In the genomic region with DNA sequence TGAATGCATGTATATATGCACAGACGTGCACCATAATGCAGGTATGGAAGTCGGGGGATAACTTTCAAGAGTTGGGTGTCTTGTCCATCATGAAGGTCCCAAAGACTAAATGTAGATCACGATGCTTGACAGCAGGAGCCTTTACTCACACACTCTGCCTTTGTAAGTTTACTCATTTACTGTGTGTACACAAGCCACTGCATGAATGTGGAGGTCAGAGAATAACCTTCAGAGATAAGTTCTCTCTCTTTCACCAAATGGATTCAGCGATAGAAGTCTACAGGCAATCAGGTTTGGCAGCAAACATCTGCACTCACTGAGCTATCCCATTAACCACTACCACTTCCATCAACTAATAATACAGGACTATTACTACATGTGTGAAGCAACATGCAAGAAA, we compare ENCODE assay signal across 23 mouse cellular contexts. TPM values are rescaled to one million over a fixed set of nuclear protein-coding genes. Genes with fewer than 3 reads are reported as not detected.
A peak's percentile ranks its signal among the peaks of the same experiment; 100 is the strongest.
DNase-seq lines count a peak whose midpoint lies in the region; ATAC-seq and TF ChIP-seq lines count a peak whose summit lies in the region.
"Had no signal": no experiment of that assay in that cellular context is flagged by ENCODE, and none has a peak within 500 bp of the region (broad histone marks: within the 10 kb centered on the region; RNA-seq: fewer than 3 reads in every experiment).

No protein-coding gene starts in this region.

- peak; percentile 65 for ATAC-seq in stomach, embryonic 15.5 days (ENCODE audit: insufficient read depth, low FRiP score, low read depth)
- ATAC-seq: forebrain, embryonic 16.5 days; midbrain, embryonic 16.5 days had no signal

- H3K79me2 ChIP-seq in liver, adult 2 months (ENCODE audit: control insufficient read depth, insufficient read depth, low read length): peaks cover 6% of the 10 kb centered on the region; the same call in 1 of the 2 replicates

- peaks cover 2% of the 10 kb centered on the region for H3K4me1 ChIP-seq in liver, adult 2 months (ENCODE audit: control insufficient read depth, insufficient read depth, low read length)
- H3K4me1 ChIP-seq in stomach, embryonic 15.5 days: no peaks in the 10 kb centered on the region
- H3K4me1 ChIP-seq: limb, embryonic 13.5 days had no signal

- no peak for TF ChIP-seq POLR2A in liver, adult 2 months (IDR thresholded peaks at IDR 0.05; ENCODE audit: extremely low read depth, insufficient read depth, low read length)

- no peak overlapping the region for H3K4me3 ChIP-seq in liver, adult 2 months (ENCODE audit: insufficient read depth, low read depth, low read length)
- H3K4me3 ChIP-seq in stomach, embryonic 15.5 days (replicated peaks): no peak overlapping the region
- H3K4me3 ChIP-seq: erythroblast, embryonic 14.5 days; layer of hippocampus, adult 2 months; limb, embryonic 13.5 days; lung, embryonic 15.5 days had no signal

- WGBS in liver, adult 2 months: 34% methylated on average over 4 of the region's 4 CpGs
- WGBS in stomach, embryonic 15.5 days: 76% methylated on average over 4 of the region's 4 CpGs

- no peak overlapping the region for H3K27ac ChIP-seq in liver, adult 2 months (replicated peaks; ENCODE audit: insufficient read depth, low read depth, low read length)
- H3K27ac ChIP-seq in stomach, embryonic 15.5 days: no peak overlapping the region
- H3K27ac ChIP-seq: hindbrain, embryonic 14.5 days; layer of hippocampus, adult 2 months; limb, embryonic 13.5 days; lung, embryonic 15.5 days had no signal

- DNase-seq in adrenal gland, adult 2 months: peak; percentile 14
- DNase-seq in adrenal gland, postnatal 10 days: no peak
- peak; percentile 60 for DNase-seq in liver, adult 2 months (ENCODE audit: extremely low read depth, low read depth, low spot score)
- no peak for DNase-seq in liver
- DNase-seq in left cerebral cortex, adult 18-20 months (ENCODE audit: low spot score in 2 of 2): no peak
- DNase-seq in frontal cortex, postnatal 10 days (ENCODE audit: low spot score in 2 of 2): no peak
- DNase-seq: adrenal gland, postnatal 25 days; cerebellum, adult 18-20 months; cerebellum, postnatal 14 days; kidney, adult 2 months; kidney, postnatal 36 days; lung, postnatal 36 days; right cerebral cortex, postnatal 4 days had no signal

- H3K9me3 ChIP-seq in stomach, embryonic 15.5 days: no peaks in the 10 kb centered on the region
- H3K9me3 ChIP-seq: G1E; limb, embryonic 13.5 days; lung, embryonic 15.5 days had no signal

- H3K9ac ChIP-seq in liver, adult 2 months (ENCODE audit: low read depth, low read length): no peak overlapping the region
- no peak overlapping the region for H3K9ac ChIP-seq in stomach, embryonic 15.5 days
- H3K9ac ChIP-seq: hindbrain, embryonic 14.5 days; limb, embryonic 13.5 days; lung, embryonic 15.5 days had no signal

- no peaks in the 10 kb centered on the region for H3K27me3 ChIP-seq in liver, adult 2 months (ENCODE audit: control insufficient read depth, insufficient read depth, low read length)
- no peaks in the 10 kb centered on the region for H3K27me3 ChIP-seq in stomach, embryonic 15.5 days (replicated peaks)
- H3K27me3 ChIP-seq: limb, embryonic 13.5 days; lung, embryonic 15.5 days had no signal

- H3K36me3 ChIP-seq in liver, adult 2 months (ENCODE audit: control insufficient read depth, insufficient read depth, low read length): peaks cover 23% of the 10 kb centered on the region
- peaks cover 12% of the 10 kb centered on the region; the same call in 1 of the 2 replicates for H3K36me3 ChIP-seq in stomach, embryonic 15.5 days

- TF ChIP-seq CTCF in liver, adult 2 months (IDR thresholded peaks at IDR 0.05; ENCODE audit: low read depth, low read length): no peak

- no peak overlapping the region for H3K4me2 ChIP-seq in stomach, embryonic 15.5 days
- H3K4me2 ChIP-seq: hindbrain, embryonic 14.5 days; limb, embryonic 13.5 days; lung, embryonic 15.5 days; midbrain, embryonic 11.5 days had no signal

RNA-seq across cellular contexts. Expression of gene Actr3, which starts 16.8 kb away (rescaled TPM):
- 100 to 1,000 TPM; 170 to 187 TPM for total RNA-seq in adrenal gland, adult 2 months (2021)
- polyA plus RNA-seq in adrenal gland, adult 2 months (2012; rRNA removed): 19.3 and 22.8 TPM in 2 replicates
- 100 to 1,000 TPM; 184 to 187 TPM for total RNA-seq in adrenal gland, postnatal 10 days (2021)
- 77.0 and 84.1 TPM in 2 replicates for total RNA-seq in liver, adult 2 months (2014; rRNA removed)
- 15.5 and 16.0 TPM in 2 replicates for polyA plus RNA-seq in liver, adult 2 months (2012; rRNA removed)
- polyA plus RNA-seq in stomach, embryonic 15.5 days (2015; fragmentation: Nextera tagmentation; extraction: Ambion mirVana): 353 and 361 TPM in 2 replicates
- total RNA-seq in left cerebral cortex, adult 18-20 months (2021): 100 to 1,000 TPM; 232 to 245 TPM

Comparison
In these comparisons a context has a peak if more than half of its experiments do, and no peak if none do; other contexts are left out.
1. DNase-seq: peak in adrenal gland, adult 2 months (single experiment) and liver, adult 2 months (single experiment); none in adrenal gland, postnatal 10 days (single experiment), liver (single experiment), left cerebral cortex, adult 18-20 months (0 of 2) and frontal cortex, postnatal 10 days (0 of 2).